Mouse (Mus musculus) adrenal gland, postnatal 25 days (tissue): ENCODE data around the gene Gm8857. TPM values are rescaled to one million over a fixed set of nuclear protein-coding genes. Genes with fewer than 3 reads are reported as not detected.
"Not testable (repeated sequence)": the region's sequence is repeated elsewhere in the genome, so short reads cannot be mapped to it uniquely, and the experiment has no call there.

Experiments
- DNase-seq: peaks from one replicate; pipeline ENCODE4 v3.0.0; 2021; ENCODE audit warnings: mixed read lengths
- long read RNA-seq: library from polyadenylated mRNA; stranded (forward); transcript quantifications from one replicate; pipeline ENCODE4 v2.0.0, GENCODE M21; 2021
- total RNA-seq: library from RNA; stranded (reverse); gene quantifications from 2 replicates; pipeline ENCODE4 v1.2.3, GENCODE M21; 2021

Gm8857 gene
- not detected in 2 replicates for total RNA-seq
- long read RNA-seq: 0 reads

DNA sequence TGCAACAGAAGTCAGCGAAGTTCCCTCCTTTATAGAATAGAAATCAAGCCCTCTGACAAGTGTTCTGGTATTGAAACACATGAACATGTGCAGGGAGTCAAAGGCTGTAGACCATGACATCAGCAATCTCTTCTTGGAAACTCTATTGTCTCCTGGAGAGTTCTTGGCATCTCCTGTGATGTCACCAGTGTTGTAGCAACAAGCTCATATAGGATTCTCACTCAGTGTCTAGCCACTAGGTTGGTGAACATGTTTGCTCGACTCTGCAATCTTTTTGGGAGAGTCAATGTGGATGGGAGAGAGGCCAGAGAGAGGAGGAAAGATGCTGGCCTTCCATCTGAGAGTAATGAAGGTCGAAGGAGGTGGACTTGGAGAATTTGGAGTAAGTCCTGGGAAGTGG, at the start of gene Gm8857, which contains the start of gene Gm8871:
Gene Gm8857 (plus strand): TSS at position 303 of the 400 bp plus-strand sequence.
Gene Gm8871 (plus strand): TSS at position 301 of the 400 bp plus-strand sequence.
- not testable (repeated sequence) for DNase-seq

DNA sequence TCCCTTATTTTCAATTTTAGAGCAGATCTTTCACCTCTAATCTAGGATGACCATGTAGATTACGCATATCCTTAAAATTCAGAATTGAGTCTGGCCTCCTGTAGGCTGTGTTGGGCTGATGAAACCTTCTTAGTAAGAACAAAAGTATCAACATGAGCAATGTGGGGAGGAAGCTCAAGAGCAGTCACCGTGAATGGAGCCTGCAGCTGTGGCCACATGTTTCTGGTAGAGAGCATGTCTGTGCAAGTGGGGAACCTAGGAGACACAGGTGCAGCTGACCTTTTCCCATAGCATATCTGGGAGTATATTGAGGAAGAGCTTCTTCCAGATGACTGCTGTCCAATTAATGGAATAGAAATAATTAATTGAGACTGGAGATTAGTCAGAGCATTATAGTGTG, 5.9 kb downstream of the Gm8857 start:
- DNase-seq: not testable (repeated sequence)

DNA sequence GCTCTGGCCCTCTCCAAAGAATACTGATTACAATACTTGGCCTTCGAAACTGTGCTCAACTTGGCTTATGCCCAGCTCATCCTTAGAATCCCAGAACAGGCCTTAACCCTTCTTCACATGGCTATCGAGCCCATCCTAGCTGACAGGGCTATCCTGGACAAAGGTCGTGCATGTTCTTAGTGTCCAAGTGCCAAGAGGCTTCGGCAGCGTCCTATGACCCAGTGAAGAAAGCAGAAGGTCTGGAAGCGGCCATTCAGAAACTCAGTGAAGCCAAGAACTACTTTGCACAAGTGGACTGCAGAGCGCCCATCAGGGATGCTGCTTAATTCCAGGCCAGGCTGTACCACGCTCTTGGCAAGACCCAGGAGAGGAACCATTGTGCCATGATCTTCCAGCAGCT, 10.4 kb downstream of the Gm8857 start:
- not testable (repeated sequence) for DNase-seq

Other genes with a start within 250 kb of the Gm8857 start
- gene Gm8871, start within 50 bp of the Gm8857 start, total RNA-seq: not detected in 2 replicates
- gene Gm8879, start 179.8 kb downstream of the Gm8857 start, total RNA-seq: not detected in 2 replicates
- gene Gm5861, start 235.3 kb downstream of the Gm8857 start, total RNA-seq: not detected in 2 replicates